Mouse (Mus musculus) CH12.LX (cell line): Measurements from ENCODE around the gene Ccdc47. TPM values are rescaled to one million over a fixed set of nuclear protein-coding genes. Genes with fewer than 3 reads are reported as not detected.

Experiments used
- DNase-seq: peaks from one replicate; pipeline ENCODE4 v3.0.0-alpha.2; 2013; ENCODE audit errors: extremely low read depth
- H3K27ac ChIP-seq: 2 replicates; pipeline ENCODE4 v1.5.1; 2012; ENCODE audit warnings: low read depth, mild to moderate bottlenecking, control low read depth, moderate library complexity; ENCODE audit not compliant: insufficient read depth
- H3K27me3 ChIP-seq: replicated peaks from 2 replicates; pipeline ENCODE3; 2012; ENCODE audit warnings: inconsistent platforms
- H3K36me3 ChIP-seq, 2 experiments: replicated peaks in 1 of 2; 2 replicates each; pipeline versions ENCODE3 to v1.6.1; 2012; ENCODE audit warnings: inconsistent platforms in 1 of 2, low read length in 1 of 2, mild to moderate bottlenecking in 1 of 2, mixed read lengths in 1 of 2, moderate library complexity in 1 of 2; ENCODE audit not compliant: control insufficient read depth in 1 of 2, insufficient read depth in 1 of 2
- H3K4me1 ChIP-seq, 2 experiments: 2 replicates each; pipeline ENCODE4 v1.6.1; 2012; ENCODE audit warnings: inconsistent platforms in 1 of 2, moderate library complexity in 1 of 2; ENCODE audit not compliant: insufficient read depth in 2 of 2, control insufficient read depth in 1 of 2
- H3K4me2 ChIP-seq: 2 replicates; pipeline ENCODE4 v1.6.1; 2012; ENCODE audit warnings: low read depth, mild to moderate bottlenecking, control low read depth; ENCODE audit not compliant: poor library complexity, insufficient read depth, severe bottlenecking
- H3K4me3 ChIP-seq, 3 experiments: fragments of 150-350 bp in 1 of 3; sonication (generic) in 1 of 3; replicated peaks in 1 of 3; 2 replicates each; pipeline versions ENCODE3 to v1.5.1; 2011 to 2012; ENCODE audit warnings: low read depth in 2 of 3, low read length in 2 of 3, mild to moderate bottlenecking in 2 of 3, moderate library complexity in 2 of 3, control low read depth in 1 of 3, improper control_type of control experiment in 1 of 3, inconsistent platforms in 1 of 3, mixed read lengths in 1 of 3; ENCODE audit not compliant: poor library complexity in 1 of 3
- H3K79me2 ChIP-seq: replicated peaks from 2 replicates; pipeline ENCODE4 v1.6.1; 2012; ENCODE audit warnings: mild to moderate bottlenecking, moderate library complexity; ENCODE audit not compliant: control insufficient read depth, poor library complexity, insufficient read depth, severe bottlenecking; ENCODE audit errors: extremely low read depth
- H3K9ac ChIP-seq: 2 replicates; pipeline ENCODE4 v1.6.1; 2012; ENCODE audit warnings: low read depth, mild to moderate bottlenecking, control low read depth, moderate library complexity; ENCODE audit not compliant: insufficient read depth
- H3K9me3 ChIP-seq: replicated peaks from 2 replicates; pipeline ENCODE3; 2012; ENCODE audit warnings: low read length, inconsistent platforms, mixed read lengths
- BHLHE40 ChIP-seq: IDR thresholded peaks from 2 replicates; pipeline ENCODE4 v1.6.1; 2011; ENCODE audit warnings: mild to moderate bottlenecking, low read depth, low read length, improper control_type of control experiment
- CHD1 ChIP-seq: IDR thresholded peaks from 2 replicates; pipeline ENCODE4 v1.6.1; 2012; ENCODE audit warnings: low read depth, low read length, improper control_type of control experiment, inconsistent platforms
- ELF1 ChIP-seq: IDR thresholded peaks from 2 replicates; pipeline ENCODE4 v1.6.1; 2014; ENCODE audit warnings: low read depth, mild to moderate bottlenecking, inconsistent platforms, low read length, improper control_type of control experiment
- ETS1 ChIP-seq: conservative IDR thresholded peaks from 2 replicates; pipeline ENCODE4 v1.6.1; 2012; ENCODE audit warnings: low read depth, mild to moderate bottlenecking, inconsistent platforms, low read length, improper control_type of control experiment, moderate library complexity
- GABPA ChIP-seq: IDR thresholded peaks from 2 replicates; pipeline ENCODE4 v1.6.1; 2012; ENCODE audit warnings: low read depth, low read length, improper control_type of control experiment, inconsistent platforms; ENCODE audit not compliant: insufficient replicate concordance
- JUN ChIP-seq: IDR thresholded peaks from 2 replicates; pipeline ENCODE4 v1.6.1; 2011; ENCODE audit warnings: low read depth, mild to moderate bottlenecking, low read length, improper control_type of control experiment, moderate library complexity; ENCODE audit not compliant: insufficient read depth
- JUND ChIP-seq: conservative IDR thresholded peaks from 2 replicates; pipeline ENCODE4 v1.6.1; 2011; ENCODE audit warnings: low read depth, low read length, improper control_type of control experiment
- KAT2A ChIP-seq: IDR thresholded peaks from 2 replicates; pipeline ENCODE4 v1.6.1; 2012; ENCODE audit warnings: low read length, improper control_type of control experiment, inconsistent platforms; ENCODE audit not compliant: insufficient replicate concordance
- MAX ChIP-seq: IDR thresholded peaks from 2 replicates; pipeline ENCODE4 v1.6.1; 2011; ENCODE audit warnings: low read length, improper control_type of control experiment
- MAZ ChIP-seq: IDR thresholded peaks from 2 replicates; pipeline ENCODE4 v1.6.1; 2012; ENCODE audit warnings: low read depth, mild to moderate bottlenecking, inconsistent platforms, low read length, improper control_type of control experiment, moderate library complexity
- MEF2A ChIP-seq: IDR thresholded peaks from 2 replicates; pipeline ENCODE4 v1.6.1; 2014; ENCODE audit warnings: low read depth, mild to moderate bottlenecking, inconsistent platforms, low read length, improper control_type of control experiment, borderline replicate concordance
- MYC ChIP-seq: IDR thresholded peaks from 2 replicates; pipeline ENCODE4 v1.6.1; 2011; ENCODE audit warnings: low read depth, mild to moderate bottlenecking, improper control_type of control experiment, low read length
- PAX5 ChIP-seq: IDR thresholded peaks from 2 replicates; pipeline ENCODE4 v1.6.1; 2012; ENCODE audit warnings: low read length, inconsistent platforms, mixed read lengths
- POLR2A ChIP-seq: IDR thresholded peaks from 2 replicates; pipeline ENCODE4 v1.6.1; 2011; ENCODE audit warnings: low read depth, mild to moderate bottlenecking, improper control_type of control experiment, low read length
- POLR2AphosphoS2 ChIP-seq: IDR thresholded peaks from 2 replicates; pipeline ENCODE4 v1.6.1; 2011; ENCODE audit warnings: low read depth, low read length, improper control_type of control experiment
- RCOR1 ChIP-seq: conservative IDR thresholded peaks from 2 replicates; pipeline ENCODE4 v1.6.1; 2012; ENCODE audit warnings: low read depth, mild to moderate bottlenecking, inconsistent platforms, low read length, improper control_type of control experiment
- SIN3A ChIP-seq: IDR thresholded peaks from 2 replicates; pipeline ENCODE4 v1.6.1; 2012; ENCODE audit warnings: low read length, improper control_type of control experiment, inconsistent platforms
- TBP ChIP-seq: conservative IDR thresholded peaks from 2 replicates; pipeline ENCODE4 v1.6.1; 2011; ENCODE audit warnings: low read depth, low read length, improper control_type of control experiment
- UBTF ChIP-seq: IDR thresholded peaks from 2 replicates; pipeline ENCODE4 v1.6.1; 2012; ENCODE audit warnings: low read depth, mild to moderate bottlenecking, inconsistent platforms, low read length, improper control_type of control experiment, moderate library complexity
- USF1 ChIP-seq: IDR thresholded peaks from 2 replicates; pipeline ENCODE4 v1.6.1; 2014; ENCODE audit warnings: low read depth, mild to moderate bottlenecking, inconsistent platforms, low read length, improper control_type of control experiment
- USF2 ChIP-seq: conservative IDR thresholded peaks from 2 replicates; pipeline ENCODE4 v1.6.1; 2011; ENCODE audit warnings: low read depth, low read length, improper control_type of control experiment
- ZKSCAN1 ChIP-seq: IDR thresholded peaks from 2 replicates; pipeline ENCODE4 v1.6.1; 2012; ENCODE audit warnings: low read depth, inconsistent platforms, low read length, improper control_type of control experiment, borderline replicate concordance
- dilution Hi-C: fragments of 300-500 bp; cut with MboI; formaldehyde crosslinking; loops from 2 replicates; pipeline ENCODE4 v1.14.3; 2020; ENCODE audit warnings: low sequenced_read_pairs; ENCODE audit not compliant: extremely low pct_unique_long_range_greater_than_20kb, extremely low pct_ligation_motif_present
- in situ Hi-C: fragments of 300-500 bp; cut with MboI; formaldehyde crosslinking; loops from 3 replicates; pipeline ENCODE4 v1.14.3; 2019; ENCODE audit warnings: low sequenced_read_pairs, low pct_ligation_motif_present, low pct_unique_long_range_greater_than_20kb, mixed read lengths
- polyA plus RNA-seq: library from polyadenylated mRNA; unstranded; fragments of >175 nt; gene quantifications from 2 replicates; pipeline ENCODE4 v1.2.1, GENCODE M21; 2012; ENCODE audit warnings: low read depth; ENCODE audit not compliant: insufficient read length
- total RNA-seq, 2 experiments: library from RNA; depleted of rRNA; stranded (reverse); fragments of 300-350 nt in 1 of 2; fragments of >200 nt in 1 of 2; gene quantifications; 2 replicates each; pipeline ENCODE4 v1.2.3; 2012 to 2014

Gene Ccdc47
- total and polyA plus RNA-seq, 3 experiments, result 46.1 to 80.8 (median 53.2) TPM

DNA sequence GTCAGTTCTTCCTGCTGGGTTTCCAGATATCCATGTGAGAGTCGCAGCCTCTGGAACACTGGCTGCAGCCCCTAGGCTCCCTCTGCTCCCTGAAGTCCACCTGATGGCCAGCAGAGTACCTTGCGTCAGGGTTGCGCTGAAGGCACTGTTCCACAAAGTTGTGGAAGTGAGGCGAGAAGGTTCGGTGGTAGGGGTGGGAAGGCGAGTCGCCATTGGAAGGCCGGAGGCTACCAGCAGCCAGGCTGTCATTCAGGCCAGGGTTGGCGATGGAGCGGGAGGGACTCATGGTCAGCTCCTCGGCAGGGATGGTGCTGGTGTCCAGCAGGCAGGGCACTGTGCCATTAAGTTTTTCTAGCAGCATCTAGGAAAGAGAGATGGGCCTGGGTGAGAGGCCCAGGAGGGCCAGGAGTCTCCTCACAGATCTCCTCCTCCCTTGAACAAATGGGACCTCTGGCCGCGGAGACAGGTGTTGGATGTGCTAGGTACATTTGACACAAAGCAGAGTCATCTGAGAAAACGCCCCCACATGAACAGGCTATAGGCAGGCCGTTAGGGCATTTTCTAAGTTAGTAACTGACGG lies 51.5 kb downstream of the Ccdc47 start:
- no peak for DNase-seq
- in situ Hi-C loops, result no loop called here
- H3K9me3 ChIP-seq, result no peaks in the 10 kb centered on the region
- TF ChIP-seq ELF1 (no peak), UBTF (no peak), POLR2A (no peak), POLR2AphosphoS2 (no peak), JUND (no peak), ZKSCAN1 (no peak), USF2 (no peak)
- TF ChIP-seq, all 38 proteins: peak for 0
- no peaks in the 10 kb centered on the region for H3K79me2 ChIP-seq
- no peaks in the 10 kb centered on the region for H3K27me3 ChIP-seq
- dilution Hi-C loops, result no loop called here
- H3K4me3 ChIP-seq, result no peak overlapping the region
- H3K9ac ChIP-seq, result no peak overlapping the region
- H3K4me1 ChIP-seq, result peaks cover 8 to 38% of the 10 kb centered on the region in 2 experiments
- no peak overlapping the region for H3K27ac ChIP-seq
- peaks cover 45 to 62% of the 10 kb centered on the region in 2 experiments for H3K36me3 ChIP-seq
- no peak overlapping the region for H3K4me2 ChIP-seq

DNA sequence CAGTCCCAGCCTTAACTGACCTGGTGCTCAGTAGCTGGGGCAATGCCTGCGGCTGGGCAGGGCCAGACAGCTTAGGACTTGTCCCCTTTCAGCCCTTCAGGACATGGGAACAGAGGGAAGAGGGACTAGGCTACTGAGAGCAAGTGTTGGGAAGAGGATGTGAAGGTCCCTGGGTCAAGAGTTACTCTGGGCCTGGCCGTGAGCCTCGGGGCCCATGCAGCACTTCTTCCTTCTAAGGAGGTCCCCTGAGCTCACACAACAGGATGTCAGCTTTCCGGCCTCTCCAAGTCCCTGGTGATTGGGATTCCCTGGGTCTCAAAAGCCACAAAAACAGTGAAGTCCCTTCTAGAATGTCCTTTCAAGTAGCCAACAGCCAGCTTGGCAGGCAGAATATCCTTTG lies 52.6 kb downstream of the Ccdc47 start:
- no peak overlapping the region for H3K9ac ChIP-seq
- no peak for DNase-seq
- no peaks in the 10 kb centered on the region for H3K27me3 ChIP-seq
- in situ Hi-C loops, result no loop called here
- TF ChIP-seq CHD1, result no peak
- no peak for TF ChIP-seq BHLHE40
- no peak for TF ChIP-seq MAZ
- TF ChIP-seq ETS1, result no peak
- no peak for TF ChIP-seq UBTF
- TF ChIP-seq KAT2A, result no peak
- TF ChIP-seq USF1, result no peak
- no peak for TF ChIP-seq MAX
- no peak for TF ChIP-seq JUND
- TF ChIP-seq ZKSCAN1, result no peak
- TF ChIP-seq SIN3A, result no peak
- TF ChIP-seq JUN, result no peak
- TF ChIP-seq RCOR1, result no peak
- TF ChIP-seq POLR2AphosphoS2, result no peak
- no peak for TF ChIP-seq TBP
- TF ChIP-seq GABPA, result no peak
- no peak for TF ChIP-seq POLR2A
- TF ChIP-seq MEF2A, result no peak
- TF ChIP-seq PAX5, result no peak
- no peak for TF ChIP-seq MYC
- TF ChIP-seq, all 38 proteins: peak for 0
- Histone ChIP-seq H3K79me2 (peaks cover 8% of the 10 kb centered on the region; the same call in 1 of the 2 replicates), H3K4me2 (no peak overlapping the region), H3K4me1 (peaks cover 8 to 38% of the 10 kb centered on the region in 2 experiments), H3K36me3 (peaks cover 49 to 61% of the 10 kb centered on the region in 2 experiments), H3K4me3 (no peak overlapping the region), H3K9me3 (no peaks in the 10 kb centered on the region), H3K27ac (no peak overlapping the region)
- dilution Hi-C loops, result no loop called here
